Mouse (Mus musculus): ENCODE results near the gene Gm10322. TPM values are rescaled to one million over a fixed set of nuclear protein-coding genes. Genes with fewer than 3 reads are reported as not detected.
A peak's percentile ranks its signal among the peaks of the same experiment; 100 is the strongest.

Gene Gm10322
- total RNA-seq, 2 experiments from 2014 or later: not detected

GRCm38 (mm10) chr10:59593826-59594570, 21.9 kb upstream of the Gm10322 start:
- DNase-seq: peak; percentile 54
- intact Hi-C loops (cut with DNase I; ENCODE audit: low total_unique reads): no loop called here

- no peak for DNase-seq
- intact Hi-C loops (cut with DNase I; ENCODE audit: low total_unique reads): no loop called here
Observed at GRCm38 (mm10) chr10:59600516-59600915, 15.3 kb upstream of the Gm10322 start.

- intact Hi-C loops (cut with DNase I; ENCODE audit: low total_unique reads): no loop called here
- DNase-seq: no peak
Observed at GRCm38 (mm10) chr10:59602043-59602442, 13.8 kb upstream of the Gm10322 start.

GRCm38 (mm10) chr10:59602891-59603290, 13.0 kb upstream of the Gm10322 start:
- intact Hi-C loops (cut with DNase I; ENCODE audit: low total_unique reads): no loop called here
- no peak for DNase-seq

- intact Hi-C loops (cut with DNase I; ENCODE audit: low total_unique reads): no loop called here
Observed at GRCm38 (mm10) chr10:59603843-59604242, 12.0 kb upstream of the Gm10322 start.

GRCm38 (mm10) chr10:59604879-59605464, 10.9 kb upstream of the Gm10322 start:
- no peak for DNase-seq
- intact Hi-C loops (cut with DNase I; ENCODE audit: low total_unique reads): loop anchor here (5.0 kb wide), 1 partner anchor 98 kb away; no protein-coding TSS in a partner anchor

More at GRCm38 (mm10) chr10:59603843-59604242, 12.0 kb upstream of the Gm10322 start:
- DNase-seq: no peak

- DNase-seq: no peak
- intact Hi-C loops (cut with DNase I; ENCODE audit: low total_unique reads): no loop called here
Observed at GRCm38 (mm10) chr10:59613276-59613675, 2.6 kb upstream of the Gm10322 start.

GRCm38 (mm10) chr10:59614141-59614540, 1.7 kb upstream of the Gm10322 start:
- intact Hi-C loops (cut with DNase I; ENCODE audit: low total_unique reads): no loop called here
- no peak for DNase-seq

- no peak for DNase-seq
Observed at GRCm38 (mm10) chr10:59615411-59615810, 452 bp upstream of the Gm10322 start.

GRCm38 (mm10) chr10:59616522-59616921, 659 bp downstream of the Gm10322 start, which contains the start of gene Mcu:
Gene Mcu (minus strand): TSS chr10:59616692.
- DNase-seq: peak; percentile 96
- intact Hi-C loops (cut with DNase I; ENCODE audit: low total_unique reads): no loop called here

More at GRCm38 (mm10) chr10:59615411-59615810, 452 bp upstream of the Gm10322 start:
- intact Hi-C loops (cut with DNase I; ENCODE audit: low total_unique reads): no loop called here

- no peak for DNase-seq
- intact Hi-C loops (cut with DNase I; ENCODE audit: low total_unique reads): no loop called here
Observed at GRCm38 (mm10) chr10:59617776-59618175, 1.9 kb downstream of the Gm10322 start.

- no peak for DNase-seq
- intact Hi-C loops (cut with DNase I; ENCODE audit: low total_unique reads): no loop called here
Observed at GRCm38 (mm10) chr10:59621355-59621754, 5.5 kb downstream of the Gm10322 start.

- peak; percentile 27 for DNase-seq
- intact Hi-C loops (cut with DNase I; ENCODE audit: low total_unique reads): no loop called here
Observed at GRCm38 (mm10) chr10:59623496-59623895, 7.6 kb downstream of the Gm10322 start.

- DNase-seq: no peak
- intact Hi-C loops (cut with DNase I; ENCODE audit: low total_unique reads): no loop called here
Observed at GRCm38 (mm10) chr10:59628641-59629505, 13.0 kb downstream of the Gm10322 start.

GRCm38 (mm10) chr10:59629506-59629782, 13.6 kb downstream of the Gm10322 start:
- DNase-seq: no peak
- intact Hi-C loops (cut with DNase I; ENCODE audit: low total_unique reads): no loop called here

- intact Hi-C loops (cut with DNase I; ENCODE audit: low total_unique reads): no loop called here
- DNase-seq: no peak
Observed at GRCm38 (mm10) chr10:59636048-59636447, 20.2 kb downstream of the Gm10322 start.

- intact Hi-C loops (cut with DNase I; ENCODE audit: low total_unique reads): no loop called here
- peak; percentile 7 for DNase-seq
Observed at GRCm38 (mm10) chr10:59636751-59637533, 21.1 kb downstream of the Gm10322 start.

GRCm38 (mm10) chr10:59637596-59638124, 21.8 kb downstream of the Gm10322 start:
- intact Hi-C loops (cut with DNase I; ENCODE audit: low total_unique reads): no loop called here
- no peak for DNase-seq

- no peak for DNase-seq
- intact Hi-C loops (cut with DNase I; ENCODE audit: low total_unique reads): no loop called here
Observed at GRCm38 (mm10) chr10:59638576-59638975, 22.7 kb downstream of the Gm10322 start.
